Mouse (Mus musculus) stomach, embryonic 15.5 days (tissue): ENCODE measurements around the gene Tiam1. TPM values are rescaled to one million over a fixed set of nuclear protein-coding genes. Genes with fewer than 3 reads are reported as not detected.

Experiments
- ATAC-seq: fragments of 200-750 bp; cut with Nextera tagmentation; 2 replicates; pipeline ENCODE4 v1.8.0; 2017; ENCODE audit warnings: low read depth, moderate number of reproducible peaks, moderate TSS enrichment; ENCODE audit not compliant: insufficient read depth, low FRiP score
- H3K27ac ChIP-seq: fragments of 300-500 bp; sonication (generic); 2 replicates; pipeline ENCODE4 v1.5.1; 2015; ENCODE audit warnings: mild to moderate bottlenecking, inconsistent platforms
- H3K27me3 ChIP-seq: fragments of 300-500 bp; sonication (generic); replicated peaks from 2 replicates; pipeline ENCODE4 v1.6.1; 2015; ENCODE audit warnings: inconsistent platforms
- H3K36me3 ChIP-seq: fragments of 300-500 bp; sonication (generic); 2 replicates; pipeline ENCODE4 v1.6.1; 2015; ENCODE audit warnings: inconsistent platforms
- H3K4me1 ChIP-seq: fragments of 300-500 bp; sonication (generic); 2 replicates; pipeline ENCODE4 v1.6.1; 2015; ENCODE audit warnings: inconsistent platforms
- H3K4me2 ChIP-seq: fragments of 300-500 bp; sonication (generic); 2 replicates; pipeline ENCODE4 v1.6.1; 2015; ENCODE audit warnings: mild to moderate bottlenecking, inconsistent platforms
- H3K4me3 ChIP-seq: fragments of 300-500 bp; sonication (generic); replicated peaks from 2 replicates; pipeline ENCODE4 v1.5.1; 2015; ENCODE audit warnings: inconsistent platforms
- H3K9ac ChIP-seq: fragments of 300-500 bp; sonication (generic); 2 replicates; pipeline ENCODE4 v1.6.1; 2015; ENCODE audit warnings: inconsistent platforms
- H3K9me3 ChIP-seq: fragments of 300-500 bp; sonication (generic); 2 replicates; pipeline ENCODE4 v1.6.1; 2016; ENCODE audit warnings: inconsistent platforms
- WGBS: fragments of 180-500 bp; shearing (Covaris S2); methylation state at CpG from one replicate; pipeline ENCODE4 v1.1.7; 2015; 5-methylcytosine and 5-hydroxymethylcytosine counted together
- polyA plus RNA-seq: library from polyadenylated mRNA; unstranded; fragments of >200 nt; fragmentation: Nextera tagmentation; extraction: Ambion mirVana; gene quantifications from 2 replicates; pipeline ENCODE4 v1.2.1, GENCODE M21; 2015

Gene Tiam1
- polyA plus RNA-seq, 1 experiment from 2014 or later: 19.5 TPM

DNA sequence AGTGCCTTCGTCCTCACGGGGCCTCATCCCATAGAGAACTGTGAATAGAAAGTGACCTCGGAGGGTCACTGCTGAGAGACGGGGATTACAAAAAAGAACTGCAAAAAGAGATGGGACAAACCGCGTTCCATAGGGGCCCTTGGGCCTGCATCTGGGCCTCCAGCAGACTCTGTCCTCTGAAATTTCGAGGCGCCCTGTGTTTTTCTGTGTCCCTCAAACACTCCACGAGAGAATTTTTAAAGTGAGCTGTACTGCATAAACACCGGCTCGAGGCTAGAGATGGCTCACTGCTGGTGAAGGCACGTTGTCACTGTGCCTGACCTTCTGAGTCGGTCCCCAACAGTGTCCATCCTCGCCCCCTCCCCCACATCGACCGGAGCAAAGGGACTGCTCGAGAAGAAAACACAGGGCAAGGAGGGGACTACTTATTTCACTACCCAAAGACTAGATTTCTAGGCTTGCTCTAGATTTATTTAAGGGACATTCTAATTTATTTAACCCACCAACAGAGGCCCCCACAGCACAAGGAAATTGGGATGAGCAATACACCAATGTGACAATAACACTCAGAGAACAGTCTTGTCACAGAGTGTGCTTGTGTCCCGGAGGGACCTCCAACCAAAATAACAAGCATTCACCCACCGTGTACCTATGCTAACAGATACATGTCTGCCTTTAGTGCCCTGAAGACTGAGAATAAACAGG lies 200.2 kb downstream of the Tiam1 start:
- Histone ChIP-seq H3K4me2 (0 out of 2 replicates have a peak overlapping the region, but pooled peaks have one; percentile 8), H3K4me3 (no peak overlapping the region), H3K36me3 (no peaks in the 10 kb centered on the region), H3K9ac (no peak overlapping the region), H3K27me3 (no peaks in the 10 kb centered on the region), H3K9me3 (no peaks in the 10 kb centered on the region), H3K4me1 (peaks cover 15% of the 10 kb centered on the region; the same call in 1 of the 2 replicates), H3K27ac (no peak overlapping the region)
- ATAC-seq: no peak
- WGBS: 41% methylated on average over 19 of the region's 19 CpGs

DNA sequence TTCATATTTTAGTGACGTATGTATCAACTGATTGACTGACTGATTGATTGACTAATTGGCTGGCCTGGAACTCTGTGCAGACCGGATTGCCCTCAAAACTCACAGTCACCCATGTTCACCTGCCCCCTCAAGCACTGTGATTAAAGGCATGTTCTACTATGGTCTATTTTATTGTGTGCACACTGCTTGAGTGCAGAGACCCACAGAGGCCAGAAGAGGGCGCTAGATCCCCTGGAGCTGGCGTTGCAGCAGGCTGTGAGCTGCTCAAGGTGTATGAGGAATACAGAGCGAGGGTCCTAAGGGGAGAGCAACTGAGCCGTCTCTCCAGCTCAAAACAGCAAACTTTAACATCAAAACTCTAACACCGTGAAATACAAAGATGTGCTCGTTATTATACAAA lies 202.9 kb downstream of the Tiam1 start:
- Histone ChIP-seq H3K36me3 (no peaks in the 10 kb centered on the region), H3K27me3 (no peaks in the 10 kb centered on the region), H3K4me3 (no peak overlapping the region), H3K4me2 (no peak overlapping the region), H3K9me3 (no peaks in the 10 kb centered on the region), H3K4me1 (peaks cover 15% of the 10 kb centered on the region; the same call in 1 of the 2 replicates), H3K9ac (no peak overlapping the region), H3K27ac (no peak overlapping the region)
- WGBS: 89% methylated on average over 8 of the region's 8 CpGs
- no peak for ATAC-seq

DNA sequence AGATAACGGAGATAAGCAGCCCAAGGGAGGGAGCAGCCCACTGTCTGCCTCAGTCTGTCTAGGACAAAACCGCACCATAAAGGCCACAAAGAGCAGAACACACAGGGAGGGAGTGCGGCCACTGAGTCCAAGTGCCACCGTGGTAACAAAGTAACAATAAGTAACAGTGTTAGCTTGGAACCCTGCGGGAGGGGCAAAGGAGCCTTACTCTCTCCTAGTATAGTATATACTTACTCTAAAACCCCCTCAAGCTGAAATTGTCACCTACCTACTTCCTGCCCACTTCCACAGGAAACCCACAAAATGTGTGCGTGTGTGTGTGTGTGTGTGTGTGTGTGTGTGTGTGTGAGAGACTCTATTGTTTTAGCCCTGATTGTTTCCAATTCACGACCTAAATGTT lies 205.3 kb downstream of the Tiam1 start:
- Histone ChIP-seq H3K4me3 (no peak overlapping the region), H3K9me3 (no peaks in the 10 kb centered on the region), H3K9ac (no peak overlapping the region), H3K4me2 (no peak overlapping the region), H3K27ac (no peak overlapping the region), H3K4me1 (peaks cover 3% of the 10 kb centered on the region; the same call in 1 of the 2 replicates), H3K36me3 (no peaks in the 10 kb centered on the region), H3K27me3 (no peaks in the 10 kb centered on the region)
- no peak for ATAC-seq
- WGBS: 56% methylated on average over 7 of the region's 7 CpGs

DNA sequence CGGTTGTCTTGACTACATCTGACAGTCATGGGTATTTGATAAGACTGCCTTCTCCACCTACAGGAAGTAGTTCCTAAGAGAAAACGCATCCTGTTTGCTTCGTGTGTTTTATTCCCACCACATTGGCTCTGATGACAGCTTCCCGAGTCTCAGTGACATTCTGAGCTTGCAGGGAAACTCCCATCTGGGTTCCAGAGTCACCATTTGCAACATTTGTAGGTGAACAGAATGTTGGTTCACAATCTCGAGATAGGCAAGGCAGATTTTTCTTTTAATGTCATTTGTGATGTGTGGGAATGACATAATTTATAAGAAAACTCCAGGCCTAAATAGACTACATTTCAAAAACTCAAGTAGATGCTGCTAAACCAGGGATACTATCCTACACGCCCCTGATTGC lies 207.0 kb downstream of the Tiam1 start:
- Histone ChIP-seq H3K4me3 (no peak overlapping the region), H3K27me3 (no peaks in the 10 kb centered on the region), H3K36me3 (no peaks in the 10 kb centered on the region), H3K4me1 (peaks cover 3% of the 10 kb centered on the region; the same call in 1 of the 2 replicates), H3K4me2 (no peak overlapping the region), H3K9me3 (no peaks in the 10 kb centered on the region), H3K9ac (no peak overlapping the region), H3K27ac (no peak overlapping the region)
- ATAC-seq: no peak
- WGBS: 63% methylated on average over 6 of the region's 6 CpGs

DNA sequence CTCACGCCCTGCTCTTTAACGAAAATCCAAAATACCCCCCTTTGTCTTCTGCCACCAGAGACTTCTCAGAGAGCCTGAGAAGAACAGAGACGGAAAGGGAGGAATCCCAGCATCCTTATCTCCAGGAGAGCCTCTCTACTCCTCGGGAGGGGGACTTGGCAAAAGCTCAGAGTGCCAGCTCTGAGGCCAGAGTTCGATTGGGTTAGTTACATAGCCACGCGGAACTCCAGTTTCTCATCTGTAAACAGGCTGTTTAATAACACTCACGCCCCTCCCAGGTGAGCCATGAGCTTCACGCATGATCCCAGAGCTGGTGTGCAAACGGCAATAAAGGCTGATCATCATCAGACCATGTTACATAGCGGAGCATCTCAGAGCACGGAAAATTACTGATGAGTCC lies 208.2 kb downstream of the Tiam1 start:
- Histone ChIP-seq H3K27me3 (no peaks in the 10 kb centered on the region), H3K4me1 (peaks cover 3% of the 10 kb centered on the region; the same call in 1 of the 2 replicates), H3K4me3 (no peak overlapping the region), H3K27ac (no peak overlapping the region), H3K4me2 (no peak overlapping the region), H3K9ac (no peak overlapping the region), H3K9me3 (no peaks in the 10 kb centered on the region), H3K36me3 (no peaks in the 10 kb centered on the region)
- ATAC-seq: no peak
- WGBS: 65% methylated on average over 12 of the region's 12 CpGs

DNA sequence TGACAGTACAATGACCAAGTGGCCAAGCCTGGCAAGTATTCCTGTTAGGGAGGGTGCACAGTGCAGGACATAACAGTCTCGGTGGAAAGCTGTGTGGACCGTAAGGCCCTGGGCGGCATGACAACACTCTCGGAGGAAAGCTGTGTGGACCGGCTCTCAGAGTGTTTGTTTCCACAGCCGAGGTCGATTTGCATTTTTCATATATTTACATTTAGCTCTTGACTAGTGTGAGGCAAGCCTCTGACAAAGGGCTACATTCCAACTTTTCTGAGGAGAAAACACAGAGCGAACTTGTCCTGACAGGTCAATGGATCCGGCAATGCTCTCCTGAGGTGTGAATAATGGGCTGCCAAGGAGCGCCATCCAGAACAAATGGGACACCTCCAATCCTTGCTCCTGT lies 209.0 kb downstream of the Tiam1 start:
- Histone ChIP-seq H3K9ac (no peak overlapping the region), H3K4me1 (peaks cover 3% of the 10 kb centered on the region; the same call in 1 of the 2 replicates), H3K4me2 (no peak overlapping the region), H3K9me3 (no peaks in the 10 kb centered on the region), H3K27ac (0 out of 2 replicates have a peak overlapping the region, but pooled peaks have one; percentile 14), H3K36me3 (no peaks in the 10 kb centered on the region), H3K4me3 (no peak overlapping the region), H3K27me3 (no peaks in the 10 kb centered on the region)
- 52% methylated on average over 10 of the region's 10 CpGs for whole genome bisulfite sequencing
- no peak for ATAC-seq

DNA sequence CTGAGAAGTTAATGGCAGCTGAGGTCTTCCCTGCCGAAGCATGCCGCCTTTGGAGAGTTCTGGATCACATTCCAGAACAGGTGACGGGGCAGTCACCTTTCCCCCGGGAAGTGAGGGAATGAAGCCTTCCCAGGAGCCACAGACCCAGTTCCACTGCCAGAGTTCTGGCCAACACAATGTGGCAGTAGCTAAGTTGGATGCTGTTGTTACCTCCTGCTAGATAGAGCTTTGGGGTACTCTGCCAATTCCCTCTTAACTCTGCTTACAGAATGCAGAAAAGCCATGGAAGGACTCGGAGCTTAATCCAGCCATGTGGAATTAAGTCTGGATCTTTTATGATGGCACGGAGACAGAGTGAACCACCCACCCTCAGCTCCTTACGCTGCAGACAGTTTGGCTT lies 209.6 kb downstream of the Tiam1 start:
- Histone ChIP-seq H3K9me3 (no peaks in the 10 kb centered on the region), H3K4me2 (no peak overlapping the region), H3K9ac (no peak overlapping the region), H3K27ac (0 out of 2 replicates have a peak overlapping the region, but pooled peaks have one; percentile 14), H3K27me3 (no peaks in the 10 kb centered on the region), H3K4me3 (no peak overlapping the region), H3K36me3 (no peaks in the 10 kb centered on the region), H3K4me1 (peaks cover 3% of the 10 kb centered on the region; the same call in 1 of the 2 replicates)
- 69% methylated on average over 7 of the region's 7 CpGs for WGBS
- ATAC-seq: no peak

DNA sequence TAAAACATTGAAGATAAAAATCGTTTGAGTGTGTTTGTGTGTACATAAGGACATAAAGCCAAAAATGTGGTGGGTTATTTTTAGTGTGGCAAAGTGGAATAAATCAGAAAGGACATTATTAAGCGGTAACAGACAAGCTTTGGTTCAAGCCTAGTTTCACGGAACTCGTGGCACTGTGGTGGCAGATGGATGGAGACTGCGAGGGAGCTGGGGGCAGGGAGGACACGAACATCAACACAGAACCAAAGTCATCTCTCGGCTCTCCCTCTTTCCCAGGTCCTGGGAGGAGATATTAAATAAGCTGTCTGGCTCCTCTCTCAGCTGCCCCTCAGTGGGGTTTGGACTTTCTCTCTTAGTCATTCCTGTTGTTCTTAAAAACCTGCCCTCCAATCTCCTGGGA lies 215.0 kb downstream of the Tiam1 start:
- Histone ChIP-seq H3K27ac (no peak overlapping the region), H3K4me3 (no peak overlapping the region), H3K4me2 (no peak overlapping the region), H3K27me3 (no peaks in the 10 kb centered on the region), H3K36me3 (no peaks in the 10 kb centered on the region), H3K9me3 (no peaks in the 10 kb centered on the region), H3K4me1 (peaks cover 4% of the 10 kb centered on the region), H3K9ac (no peak overlapping the region)
- ATAC-seq: no peak
- 66% methylated on average over 7 of the region's 7 CpGs for WGBS

DNA sequence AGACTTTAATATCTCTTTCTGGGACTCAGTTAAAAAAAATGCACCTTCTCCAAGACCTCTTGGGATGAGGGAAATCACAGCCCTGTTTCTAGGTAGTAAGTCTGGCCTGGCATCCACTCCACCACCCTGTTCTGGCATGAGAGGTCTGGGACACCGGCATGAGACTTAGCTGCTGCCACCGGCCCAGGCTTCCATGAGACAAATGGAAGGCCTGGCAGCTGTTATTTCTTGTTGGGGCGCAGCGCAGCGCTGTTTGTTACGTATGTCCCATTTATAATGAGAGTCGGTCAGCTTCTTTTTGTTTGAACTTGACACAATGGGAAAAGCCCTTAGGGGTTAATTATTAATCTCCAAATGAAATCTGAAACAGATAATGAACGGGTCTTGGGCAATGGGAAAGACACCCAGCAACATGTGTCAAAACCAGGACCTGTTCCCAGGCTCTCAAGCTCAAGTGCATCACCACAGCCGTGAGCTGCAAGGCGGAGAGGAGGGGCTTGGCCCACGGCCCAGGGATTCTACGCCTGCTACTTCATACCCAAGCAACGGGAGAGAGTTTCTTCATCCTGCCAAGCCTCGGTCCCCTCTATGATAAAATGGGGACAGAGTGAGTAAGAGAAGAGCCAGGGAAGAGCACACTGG lies 219.2 kb downstream of the Tiam1 start:
- peak; percentile 57; the same call in 1 of the 2 replicates for ATAC-seq
- Histone ChIP-seq H3K36me3 (no peaks in the 10 kb centered on the region), H3K4me3 (no peak overlapping the region), H3K27ac (0 out of 2 replicates have a peak overlapping the region, but pooled peaks have one; percentile 22), H3K27me3 (no peaks in the 10 kb centered on the region), H3K9ac (no peak overlapping the region), H3K4me2 (peak overlapping the region; percentile 27; the same call in 1 of the 2 replicates), H3K9me3 (no peaks in the 10 kb centered on the region), H3K4me1 (peaks cover 8% of the 10 kb centered on the region)
- WGBS: 35% methylated on average over 14 of the region's 14 CpGs

DNA sequence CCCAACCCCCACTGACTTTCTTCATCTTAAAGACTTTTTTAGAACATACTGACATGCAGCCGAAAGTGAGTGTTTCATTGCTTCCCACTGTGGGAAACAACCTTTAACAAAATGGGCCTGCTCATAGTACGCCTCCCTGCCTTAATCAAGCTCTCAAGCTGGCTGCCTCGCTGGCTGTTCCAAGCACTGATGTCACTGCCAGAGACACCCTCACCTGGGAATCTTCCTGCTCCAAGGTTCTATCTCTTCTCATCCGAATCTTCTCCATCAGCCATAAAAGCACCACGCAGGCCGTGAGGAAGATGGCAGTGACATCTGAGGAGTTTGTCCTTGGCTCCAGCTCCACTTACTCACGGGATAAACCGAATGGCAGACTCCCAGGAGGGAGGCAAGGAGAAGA lies 220.3 kb downstream of the Tiam1 start:
- no peak for ATAC-seq
- no peaks in the 10 kb centered on the region for H3K9me3 ChIP-seq
- no peak overlapping the region for H3K4me2 ChIP-seq
- no peak overlapping the region for H3K4me3 ChIP-seq
- 83% methylated on average over 8 of the region's 8 CpGs for WGBS
- no peak overlapping the region for H3K27ac ChIP-seq
- H3K9ac ChIP-seq: no peak overlapping the region
- peaks cover 8% of the 10 kb centered on the region for H3K4me1 ChIP-seq
- H3K36me3 ChIP-seq: no peaks in the 10 kb centered on the region
- no peaks in the 10 kb centered on the region for H3K27me3 ChIP-seq

DNA sequence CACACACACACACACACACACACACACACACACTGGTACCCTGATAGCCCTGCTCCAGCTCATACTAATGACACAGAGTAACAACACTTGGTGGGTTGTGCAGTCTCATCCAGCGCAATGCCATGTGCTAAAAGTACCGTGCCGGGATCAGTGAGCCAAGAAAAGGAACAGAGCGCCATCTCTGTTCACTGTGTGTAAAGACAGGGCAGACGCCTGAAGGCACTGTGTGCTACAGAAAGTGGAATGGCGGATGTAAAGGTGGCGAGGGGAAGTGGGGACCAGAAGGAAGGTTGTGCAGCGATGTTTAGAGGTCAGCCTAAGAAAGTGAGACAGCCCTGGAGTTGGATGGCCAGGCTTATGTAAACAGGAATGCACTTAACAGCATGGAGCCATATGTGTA lies 221.1 kb downstream of the Tiam1 start:
- no peak overlapping the region for H3K9ac ChIP-seq
- H3K27ac ChIP-seq: no peak overlapping the region
- no peak for ATAC-seq
- peaks cover 8% of the 10 kb centered on the region for H3K4me1 ChIP-seq
- no peak overlapping the region for H3K4me3 ChIP-seq
- H3K27me3 ChIP-seq: no peaks in the 10 kb centered on the region
- 74% methylated on average over 8 of the region's 8 CpGs for WGBS
- H3K36me3 ChIP-seq: no peaks in the 10 kb centered on the region
- H3K9me3 ChIP-seq: no peaks in the 10 kb centered on the region
- H3K4me2 ChIP-seq: no peak overlapping the region

DNA sequence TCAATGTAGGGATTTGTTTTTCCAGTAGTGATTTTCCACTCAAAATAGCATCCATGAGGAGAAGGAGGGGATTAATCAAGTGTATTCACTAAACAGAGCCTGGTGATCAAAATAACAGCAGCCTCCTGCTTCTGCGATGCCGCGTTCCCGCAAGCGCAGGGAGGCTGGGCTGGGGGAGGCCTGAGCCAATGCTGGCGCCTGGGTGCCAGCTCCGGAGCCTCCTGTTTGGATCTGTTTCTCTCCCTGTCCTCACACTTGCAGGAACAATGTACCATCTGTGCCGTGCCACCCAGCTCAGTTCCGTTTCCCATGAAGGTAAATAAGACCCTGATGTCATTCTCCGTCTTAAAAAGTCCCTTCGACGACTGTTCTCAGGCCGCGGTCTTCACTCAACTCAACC lies 222.2 kb downstream of the Tiam1 start:
- no peaks in the 10 kb centered on the region for H3K9me3 ChIP-seq
- no peak overlapping the region for H3K27ac ChIP-seq
- no peak overlapping the region for H3K4me2 ChIP-seq
- no peaks in the 10 kb centered on the region for H3K27me3 ChIP-seq
- H3K36me3 ChIP-seq: no peaks in the 10 kb centered on the region
- no peak overlapping the region for H3K4me3 ChIP-seq
- H3K4me1 ChIP-seq: peaks cover 8% of the 10 kb centered on the region
- ATAC-seq: no peak
- no peak overlapping the region for H3K9ac ChIP-seq
- WGBS: 82% methylated on average over 14 of the region's 14 CpGs
